Mouse (Mus musculus) adrenal gland, adult 18-20 months (tissue): ENCODE data around the gene Ap3b1. TPM values are rescaled to one million over a fixed set of nuclear protein-coding genes. Genes with fewer than 3 reads are reported as not detected.

Experiments used
- DNase-seq, 2 experiments: peaks; one replicate each; pipeline ENCODE4 v3.0.0; 2021 to 2022; ENCODE audit warnings: low spot score in 2 of 2
- total RNA-seq, 2 experiments: library from RNA; stranded (reverse); gene quantifications; 1 replicate in 1 of 2; 2 replicates in 1 of 2; pipeline ENCODE4 v1.2.3; 2021

Gene Ap3b1
- total RNA-seq, 2 experiments from 2014 or later = 42.7 to 47.1 TPM

DNA sequence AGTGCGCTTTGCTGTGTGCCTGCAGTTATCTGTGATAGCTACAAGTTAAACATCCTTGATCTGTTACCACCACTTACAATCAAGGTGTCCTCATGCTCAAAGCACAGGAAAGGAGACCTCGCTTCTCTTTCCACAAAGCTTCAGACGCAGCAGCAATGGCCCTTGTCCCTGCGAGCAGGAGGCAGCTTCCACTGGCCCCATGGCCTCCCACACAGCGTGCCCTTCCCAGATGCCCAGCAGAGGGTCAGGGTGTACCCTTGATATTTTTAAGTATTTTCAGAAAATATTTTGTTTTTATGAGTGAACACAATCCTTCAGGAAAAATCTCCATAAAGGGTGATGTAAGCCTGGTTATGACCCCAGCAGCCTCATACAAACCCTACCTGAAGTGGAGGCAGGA is 170.4 kb downstream of the Ap3b1 start:
- no peak for DNase-seq

DNA sequence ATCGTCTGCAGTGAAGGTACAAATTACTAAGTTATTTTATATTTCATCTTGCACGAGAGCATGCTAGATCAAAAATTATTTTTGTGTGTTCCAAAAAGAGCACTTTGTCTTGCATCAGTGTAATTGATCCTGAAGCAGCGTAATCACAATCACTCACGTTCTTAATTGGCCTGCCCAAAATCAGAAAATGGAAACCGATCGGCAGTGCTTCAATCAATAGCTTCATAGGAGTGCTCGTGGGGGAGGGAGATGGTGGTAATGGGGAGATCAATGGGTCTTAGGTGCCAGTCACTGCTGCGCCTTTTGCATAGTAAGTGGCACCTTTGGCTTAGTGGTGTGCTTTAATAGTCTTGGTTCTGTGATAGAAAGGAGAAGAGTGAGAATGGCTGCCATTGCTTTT is 174.8 kb downstream of the Ap3b1 start:
- DNase-seq = no peak

DNA sequence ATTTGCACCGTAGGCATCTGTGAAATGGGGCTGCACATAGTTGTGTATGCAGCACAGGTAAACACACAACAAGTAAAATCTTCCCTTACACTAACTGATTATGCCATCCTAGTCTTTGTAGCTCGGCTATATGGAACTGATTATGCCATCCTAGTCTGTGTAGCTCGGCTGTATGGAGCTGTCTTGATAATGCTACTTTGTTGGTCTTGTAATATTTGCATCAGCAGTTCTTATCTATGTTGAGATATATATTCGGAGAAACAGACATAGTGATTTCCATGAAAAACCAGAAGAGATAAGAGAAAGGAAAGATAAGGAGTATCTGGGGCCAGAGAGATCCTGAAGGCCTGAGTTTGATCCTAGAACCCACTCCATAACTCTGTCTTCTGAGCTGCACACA is 178.6 kb downstream of the Ap3b1 start:
- no peak for DNase-seq

DNA sequence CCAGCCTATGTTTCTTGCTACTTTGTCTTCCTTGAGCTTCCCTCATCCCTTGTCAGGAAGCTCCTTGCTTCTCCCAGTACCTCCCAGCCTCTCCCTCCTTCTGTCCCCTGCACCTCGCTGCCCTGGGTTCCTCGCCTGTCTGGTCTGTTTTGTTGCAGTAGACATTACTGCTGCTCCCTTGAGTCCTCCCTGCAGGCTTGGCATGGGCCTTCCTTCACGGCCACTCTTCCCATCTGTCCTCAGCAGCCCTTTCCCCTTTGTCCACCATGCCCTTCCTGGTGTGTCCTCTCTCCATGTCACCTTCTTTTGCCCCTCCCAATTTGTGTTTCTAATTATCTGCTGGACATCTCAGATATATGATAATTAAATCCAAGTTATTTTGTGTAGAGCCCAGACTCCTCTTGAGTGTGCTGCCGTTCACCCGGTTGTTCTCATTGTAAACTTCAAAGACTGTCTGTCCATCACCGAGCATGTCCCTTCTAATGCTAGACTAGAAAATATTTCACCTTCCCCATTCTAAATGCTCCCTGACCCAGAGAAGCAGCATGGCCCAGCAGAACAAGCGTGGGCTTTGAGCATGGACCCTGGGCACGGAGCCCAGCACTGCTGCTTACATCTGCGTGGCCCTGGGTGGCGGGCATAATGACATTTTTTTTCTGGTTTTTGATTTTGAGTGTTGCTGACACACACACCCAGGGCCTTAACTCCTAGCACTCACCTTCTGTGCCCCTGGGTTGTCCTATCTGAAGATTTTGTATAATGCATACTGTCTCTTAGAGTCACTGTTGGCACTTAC is 181.3 kb downstream of the Ap3b1 start:
- no peak for DNase-seq

DNA sequence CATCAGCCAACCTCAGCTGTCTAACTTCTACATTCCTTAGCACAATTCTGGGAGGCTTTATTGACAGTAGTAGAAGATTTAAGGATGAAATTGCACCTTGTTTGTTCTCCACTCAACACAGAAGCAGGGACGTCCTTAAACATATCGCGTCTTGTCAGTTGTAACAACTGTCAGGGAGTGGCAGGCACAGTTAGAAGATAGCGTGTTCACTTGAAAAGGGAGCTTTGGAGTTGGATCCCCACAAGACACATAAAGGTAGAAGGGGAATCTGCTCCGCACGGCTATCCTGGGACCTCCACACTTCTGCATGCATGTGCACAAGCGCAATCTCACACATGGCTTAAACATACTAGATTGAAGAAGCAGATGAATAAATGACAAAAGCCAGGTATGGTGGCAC is 183.3 kb downstream of the Ap3b1 start:
- DNase-seq = no peak

DNA sequence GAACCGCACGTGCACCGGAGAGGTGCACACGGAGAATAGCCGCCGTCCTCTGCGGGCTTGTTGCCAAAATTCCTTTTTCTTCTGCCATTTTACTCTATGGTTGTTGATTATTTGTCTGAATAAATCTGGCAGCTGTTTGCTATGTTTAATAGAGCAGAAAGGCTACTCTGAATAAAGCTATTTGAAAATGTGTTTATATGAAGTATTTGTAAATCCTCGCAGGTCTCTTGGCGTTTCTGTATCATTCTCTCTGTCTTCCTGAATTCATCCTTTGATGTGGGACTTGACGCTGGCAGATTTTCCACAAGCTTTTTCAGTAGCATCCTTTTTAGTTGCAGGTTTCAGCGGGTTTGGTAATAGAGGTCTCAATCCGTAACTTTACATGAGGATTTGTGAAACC is 185.5 kb downstream of the Ap3b1 start:
- DNase-seq = no peak

DNA sequence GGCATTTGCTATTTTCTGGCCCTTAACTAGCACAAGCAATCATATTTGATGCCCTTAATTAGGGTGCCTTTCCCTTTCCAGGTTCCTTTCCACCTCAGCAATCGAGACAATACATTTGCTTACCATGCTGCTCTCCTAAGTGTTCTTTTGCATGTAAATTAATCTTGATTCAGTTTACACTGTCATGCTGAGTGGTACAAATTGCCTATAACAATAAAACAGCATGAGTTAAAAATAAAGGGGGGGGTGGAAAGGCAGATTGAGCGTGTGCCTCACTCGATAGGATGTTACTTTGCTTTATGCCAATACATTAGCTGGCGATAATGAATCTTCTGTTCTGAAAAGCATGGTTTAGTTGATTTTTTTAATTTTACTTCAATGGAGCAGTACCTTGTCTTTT is 187.0 kb downstream of the Ap3b1 start:
- DNase-seq = no peak

DNA sequence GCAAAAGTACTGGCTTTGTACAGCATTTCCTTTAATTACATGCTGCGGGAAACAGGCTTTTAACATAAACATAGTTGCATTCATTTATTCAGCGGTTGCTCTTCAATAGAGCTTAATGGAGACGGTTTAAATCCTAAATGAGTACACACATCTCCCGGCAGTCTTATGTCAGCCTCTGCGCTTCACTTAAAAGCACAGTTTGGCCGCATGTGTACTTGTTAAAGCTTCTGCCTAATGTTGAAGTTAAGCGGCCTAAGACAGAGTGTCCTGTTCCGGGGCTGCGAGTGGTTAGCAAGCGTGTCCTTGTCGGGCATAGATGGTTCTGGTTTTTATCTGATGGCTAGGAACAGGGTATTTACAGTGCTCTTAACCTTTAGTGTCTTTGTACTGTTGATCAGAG is 187.5 kb downstream of the Ap3b1 start:
- no peak for DNase-seq

DNA sequence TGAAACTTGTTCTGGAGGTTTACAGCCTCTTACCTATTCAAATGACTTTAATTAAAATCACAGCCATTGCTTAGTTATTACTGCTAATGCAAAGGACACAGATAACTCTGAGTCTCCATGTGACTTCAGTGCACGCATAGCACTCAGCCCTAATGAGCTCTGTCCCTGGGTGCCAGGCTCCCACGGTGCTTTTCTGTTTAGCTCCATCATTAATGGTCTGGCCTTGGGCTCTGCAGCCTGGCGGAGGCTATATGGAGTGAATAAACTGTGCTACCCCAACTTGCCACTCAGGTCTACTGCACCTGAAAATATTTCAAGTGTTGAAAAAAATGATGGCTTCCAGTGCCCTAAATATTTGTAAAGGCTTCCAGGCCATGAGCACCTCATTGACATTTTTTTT is 190.8 kb downstream of the Ap3b1 start:
- no peak for DNase-seq

DNA sequence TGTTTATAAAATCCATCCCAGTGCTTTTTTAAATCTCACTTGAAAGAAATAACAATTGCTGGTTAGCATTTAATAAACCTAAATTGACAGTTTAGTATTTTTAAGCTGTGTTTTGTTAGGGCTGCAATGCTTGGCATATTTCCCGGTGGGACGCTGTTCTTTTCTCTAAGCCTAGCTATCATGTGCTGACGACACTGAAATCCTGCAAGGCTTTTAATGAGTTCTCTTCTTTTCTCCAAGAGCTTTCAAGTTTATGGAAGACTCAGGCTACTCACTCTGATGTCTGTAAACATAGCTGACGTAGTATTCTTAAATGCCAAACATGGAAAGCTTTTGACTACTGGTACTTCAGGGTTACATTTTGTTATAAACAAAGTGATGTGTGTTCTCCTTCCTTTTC is 191.3 kb downstream of the Ap3b1 start:
- no peak for DNase-seq

DNA sequence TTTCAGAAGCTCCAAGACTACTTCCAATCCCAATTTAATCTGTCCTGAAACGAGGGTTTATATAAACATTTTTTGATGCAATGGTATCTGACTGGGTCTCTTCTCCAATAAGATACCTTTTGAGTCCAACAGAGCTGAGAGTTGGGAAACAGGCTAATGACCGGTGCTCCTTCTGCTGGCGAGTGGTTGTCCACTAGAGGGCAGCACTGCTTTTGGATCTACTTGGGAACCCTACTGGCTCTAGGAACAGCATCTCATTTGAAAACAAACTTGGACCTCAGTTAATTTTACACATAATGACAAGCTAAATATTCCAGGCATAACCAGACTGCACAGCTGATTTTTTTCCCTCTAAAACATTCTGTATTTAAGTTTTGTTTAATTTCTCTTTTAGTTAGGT is 201.3 kb downstream of the Ap3b1 start:
- DNase-seq = peak; percentile 73 to 74

DNA sequence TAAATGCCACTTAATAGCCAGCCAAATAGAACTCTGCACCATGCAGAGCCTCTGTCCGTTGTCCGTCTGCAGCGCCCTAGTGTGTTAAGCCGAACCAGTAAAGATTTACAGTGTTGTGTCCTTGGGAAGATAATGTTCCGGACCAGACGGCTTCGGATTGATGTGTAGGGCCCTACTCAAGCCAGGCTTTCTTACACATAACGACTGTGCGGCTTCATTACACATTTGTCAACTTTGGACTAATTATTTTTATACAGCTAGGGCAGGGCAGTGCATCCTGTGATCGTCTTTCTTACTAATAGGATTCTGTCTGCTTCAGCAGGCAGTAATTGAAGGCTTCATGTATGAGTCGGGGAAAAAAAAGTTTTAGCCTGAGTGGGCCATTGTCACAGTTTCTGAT is 202.1 kb downstream of the Ap3b1 start:
- no peak for DNase-seq

DNA sequence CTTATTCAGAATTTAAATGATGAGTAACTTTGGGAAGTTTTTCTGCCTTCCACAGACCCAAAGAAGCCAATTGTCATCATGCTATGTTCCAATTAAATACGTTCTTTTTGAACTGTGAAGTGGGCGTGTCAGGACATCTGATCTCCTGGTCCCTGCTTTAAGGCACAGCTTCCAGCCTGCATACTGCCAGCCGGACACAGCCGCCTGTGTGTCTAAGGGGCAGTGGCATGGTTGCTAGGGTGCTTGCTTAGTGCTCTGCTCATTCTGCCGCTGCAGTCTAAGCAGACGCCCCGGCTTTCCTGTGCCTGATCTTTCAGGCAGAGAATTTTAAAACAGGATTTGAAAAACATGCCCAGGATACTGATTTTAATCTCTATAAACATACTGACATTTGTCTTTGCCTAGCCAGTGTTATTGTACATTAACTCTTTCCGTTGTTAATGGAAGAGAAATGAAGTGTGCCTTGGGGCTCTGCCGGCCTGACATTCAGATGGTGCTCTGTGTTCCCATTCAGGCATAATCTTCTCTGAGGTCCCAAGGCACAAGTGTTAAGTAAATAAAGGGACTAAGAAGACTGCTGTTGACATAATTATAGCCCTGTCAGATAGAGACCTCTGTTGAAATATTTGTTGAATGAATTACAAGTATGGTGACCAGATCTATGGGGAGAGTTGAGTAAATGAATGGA is 204.0 kb downstream of the Ap3b1 start:
- DNase-seq = no peak

DNA sequence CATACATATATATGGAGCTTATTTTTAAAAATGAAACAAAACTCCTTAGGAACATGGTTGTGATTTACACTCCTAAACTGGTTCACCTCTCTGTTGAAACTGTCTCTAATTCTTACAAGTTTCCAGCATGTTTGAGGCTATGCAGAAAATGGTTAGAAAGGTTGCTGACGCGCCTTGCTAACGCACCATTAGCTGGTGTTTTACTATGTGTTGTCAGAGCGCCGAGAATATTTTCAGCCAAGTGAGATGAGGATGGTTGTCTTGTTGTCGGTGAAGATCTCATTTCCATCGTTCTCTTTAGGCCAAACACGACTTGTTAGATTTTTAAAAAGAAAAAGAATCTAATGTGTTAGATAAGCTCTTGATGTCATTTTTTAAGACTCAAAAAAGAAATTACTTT is 205.1 kb downstream of the Ap3b1 start:
- no peak for DNase-seq

DNA sequence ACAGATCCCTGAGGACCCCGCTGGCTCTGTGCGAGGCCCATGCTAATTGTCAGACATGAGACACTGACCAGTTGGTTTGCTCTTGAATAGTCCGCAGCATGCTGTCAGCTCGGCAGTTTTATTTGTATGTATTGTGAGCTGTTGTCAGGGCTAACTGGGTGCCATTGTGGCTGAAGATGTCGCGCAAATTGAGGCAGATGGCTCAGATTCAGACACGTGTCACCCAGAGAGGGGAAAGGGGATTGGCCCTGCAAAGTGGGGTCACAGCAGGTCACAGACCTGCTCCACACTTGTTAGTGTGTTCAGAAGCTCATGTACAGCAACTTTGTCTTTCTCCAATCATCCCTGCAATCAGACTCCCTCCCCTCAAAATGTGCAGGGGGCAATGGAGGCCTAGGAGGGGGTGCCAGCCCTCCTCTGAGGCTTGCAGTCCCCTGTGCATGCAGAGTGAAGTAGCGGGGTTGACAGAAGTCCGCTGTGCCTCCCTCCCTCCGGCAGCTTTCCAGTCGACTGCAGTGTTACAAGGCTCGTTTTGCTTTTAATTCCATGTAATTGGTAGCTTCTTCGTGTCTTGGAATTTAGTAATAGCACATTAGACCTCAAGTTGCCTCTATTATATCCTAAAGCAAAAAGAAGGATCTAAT is 205.7 kb downstream of the Ap3b1 start:
- DNase-seq = no peak

DNA sequence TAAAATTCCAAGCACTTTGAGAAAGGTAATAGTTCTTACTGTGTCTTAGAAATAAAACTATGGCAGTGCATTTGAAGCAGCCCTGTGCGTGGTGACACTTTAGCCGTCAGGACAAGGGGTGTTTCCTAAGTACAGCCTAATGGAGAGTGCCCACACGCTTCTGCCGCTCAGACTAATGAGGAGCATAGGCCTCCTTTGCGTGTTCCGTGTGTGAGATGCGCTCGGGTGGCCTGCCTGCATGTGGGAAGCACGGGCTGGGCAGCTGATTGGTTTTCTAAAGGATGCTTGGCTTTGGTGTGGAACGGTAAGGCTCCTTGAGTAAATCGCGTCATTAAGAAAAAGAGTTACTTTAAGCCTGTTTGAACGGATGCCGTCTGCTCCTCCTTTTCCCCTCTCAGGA is 206.4 kb downstream of the Ap3b1 start:
- no peak for DNase-seq

DNA sequence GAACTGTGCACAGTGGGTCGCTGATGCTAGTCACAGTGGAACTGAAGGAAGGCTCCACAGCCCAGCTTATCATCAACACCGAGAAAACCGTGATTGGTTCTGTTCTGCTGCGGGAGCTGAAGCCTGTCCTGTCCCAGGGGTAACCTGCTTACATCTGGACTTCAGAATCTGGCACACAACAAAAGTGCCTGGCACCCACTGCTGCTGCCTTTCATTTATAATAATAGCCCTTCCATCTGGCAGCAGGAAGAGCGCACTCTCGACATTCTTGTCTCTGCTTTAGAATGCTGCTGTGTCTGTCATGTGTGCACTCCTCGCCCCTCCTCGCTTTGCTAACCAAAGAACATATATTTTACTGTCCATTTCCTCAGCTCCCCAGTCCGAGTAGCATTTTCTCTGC is 206.9 kb downstream of the Ap3b1 start:
- no peak for DNase-seq

DNA sequence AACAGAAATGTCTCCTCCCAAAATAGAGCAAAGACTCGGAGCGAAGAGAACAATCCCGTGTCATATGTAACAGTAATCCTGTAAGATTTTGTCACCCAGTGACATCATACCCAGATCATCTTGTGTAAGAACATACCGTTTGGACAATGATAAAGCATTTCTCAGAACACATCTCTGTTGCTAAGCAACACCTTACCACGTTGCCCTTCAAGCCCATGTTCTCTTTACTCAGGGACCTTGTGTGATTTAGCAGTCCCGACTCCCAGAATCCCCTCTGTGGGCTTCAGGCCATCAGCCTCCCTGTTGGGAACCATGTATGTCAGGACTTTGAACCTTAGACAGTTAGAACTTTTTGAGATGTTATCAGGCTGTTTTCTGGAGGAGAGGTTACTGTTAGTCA is 209.0 kb downstream of the Ap3b1 start:
- no peak for DNase-seq

DNA sequence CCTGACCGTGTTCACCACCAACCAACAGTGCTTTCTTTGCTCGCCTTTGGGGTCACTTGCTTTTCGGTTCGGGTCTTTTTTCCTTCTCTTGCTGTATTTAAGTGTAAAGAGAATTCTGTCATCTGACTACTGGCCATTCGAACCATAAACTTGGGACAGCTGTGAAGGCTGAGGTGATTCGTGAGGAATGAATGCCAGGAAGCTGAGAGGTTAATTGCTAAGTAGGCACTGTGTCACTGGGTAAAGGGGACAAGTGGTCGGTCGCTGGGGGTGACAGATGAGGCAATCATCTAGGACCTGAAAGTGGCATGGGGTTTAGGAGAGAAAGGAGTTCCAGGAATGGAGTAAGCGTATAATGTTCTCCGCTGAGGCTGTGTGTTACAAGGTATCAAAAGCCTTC is 212.2 kb downstream of the Ap3b1 start:
- no peak for DNase-seq

DNA sequence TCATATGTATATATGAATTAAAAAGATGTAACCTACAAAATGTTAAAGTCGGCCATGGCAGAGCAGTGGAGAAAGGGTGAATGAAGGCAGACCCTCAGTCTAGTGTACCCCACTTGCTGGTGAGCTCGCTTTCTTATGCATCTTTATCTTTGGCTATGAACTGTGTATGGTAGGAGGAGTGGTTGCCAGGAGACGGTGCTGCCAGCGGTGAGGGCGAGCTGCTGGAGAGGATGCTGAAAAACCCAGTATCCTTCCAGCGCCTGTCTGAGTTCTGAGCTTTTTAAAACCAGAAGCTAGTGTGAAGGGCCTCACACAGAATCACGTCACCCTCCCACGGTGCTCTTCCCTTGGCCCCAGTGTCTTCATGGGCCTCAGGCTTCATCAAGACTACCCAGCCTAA is 214.6 kb downstream of the Ap3b1 start:
- DNase-seq = no peak

DNA sequence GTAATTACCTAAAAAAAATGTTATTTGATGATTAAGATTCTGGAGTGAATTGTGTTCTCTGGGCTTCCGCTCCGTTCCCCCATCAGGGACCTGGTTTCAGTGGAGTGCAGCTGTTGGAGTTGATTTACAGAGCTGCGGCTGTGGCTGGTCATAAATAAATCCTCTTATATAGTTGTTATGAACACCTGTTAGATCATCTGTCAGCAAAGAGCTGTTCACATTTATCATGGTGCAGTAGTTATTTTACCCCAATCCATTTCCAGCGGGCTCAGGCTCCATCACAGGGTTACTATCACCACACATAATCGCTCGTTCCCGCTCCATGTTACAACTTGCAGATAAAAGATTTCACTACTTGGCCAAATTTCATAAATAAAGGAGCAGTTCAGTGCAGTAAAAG is 215.1 kb downstream of the Ap3b1 start:
- DNase-seq = no peak

DNA sequence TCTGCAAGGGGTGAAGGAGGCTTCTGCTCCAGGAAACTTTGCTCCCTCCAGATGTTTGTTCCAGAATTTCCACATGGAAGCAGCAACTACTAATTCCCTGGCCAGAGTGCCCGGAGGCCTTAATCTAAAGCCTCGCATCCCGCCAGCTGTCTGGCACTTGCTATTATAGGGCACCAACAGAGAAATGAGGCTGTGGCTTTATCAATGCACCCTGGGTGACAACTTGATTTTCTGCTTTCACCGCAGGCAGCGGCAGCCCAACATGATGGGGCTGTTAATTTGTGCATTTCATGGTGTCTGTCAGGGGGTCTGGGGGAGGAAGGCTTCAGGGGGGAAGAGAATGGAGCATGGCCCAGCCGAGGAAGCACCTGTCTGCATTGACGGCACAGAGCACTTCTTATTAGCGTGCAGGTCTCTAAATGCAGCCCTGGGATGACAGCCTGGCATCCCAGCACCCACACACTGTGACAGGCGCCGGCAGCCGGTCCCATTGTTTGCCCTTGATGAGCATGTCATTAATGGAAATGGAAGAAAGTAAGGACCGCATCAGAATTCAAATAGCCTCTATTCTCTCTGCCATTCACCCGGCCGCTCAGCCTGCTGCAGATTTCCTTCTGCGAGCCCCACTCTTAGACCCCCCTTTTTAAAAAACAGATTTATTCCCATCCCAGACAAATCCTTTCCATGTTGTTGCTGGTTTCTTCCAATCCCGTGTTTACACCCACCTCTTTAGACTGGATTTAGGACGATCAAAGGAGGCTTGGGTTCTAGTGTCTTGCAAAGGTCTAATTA is 217.0 kb downstream of the Ap3b1 start:
- DNase-seq = no peak
